Mouse (Mus musculus) MEL (cell line): ENCODE measurements around the gene Cntn1.

Source experiments
- CTCF ChIP-seq, 3 experiments: IDR thresholded peaks in 2 of 3; conservative IDR thresholded peaks in 1 of 3; 2 replicates each; pipeline ENCODE4 v1.5.1; 2011 to 2012; ENCODE audit warnings: low read length in 3 of 3, low read depth in 2 of 3, mild to moderate bottlenecking in 2 of 3, improper control_type of control experiment in 1 of 3, inconsistent platforms in 1 of 3, mixed read lengths in 1 of 3, moderate library complexity in 1 of 3; ENCODE audit not compliant: control insufficient read depth in 1 of 3, insufficient read depth in 1 of 3, poor library complexity in 1 of 3, severe bottlenecking in 1 of 3
- GATA1 ChIP-seq: IDR thresholded peaks from 2 replicates; pipeline ENCODE4 v1.6.1; 2011; ENCODE audit warnings: low read depth, low read length, improper control_type of control experiment

DNA sequence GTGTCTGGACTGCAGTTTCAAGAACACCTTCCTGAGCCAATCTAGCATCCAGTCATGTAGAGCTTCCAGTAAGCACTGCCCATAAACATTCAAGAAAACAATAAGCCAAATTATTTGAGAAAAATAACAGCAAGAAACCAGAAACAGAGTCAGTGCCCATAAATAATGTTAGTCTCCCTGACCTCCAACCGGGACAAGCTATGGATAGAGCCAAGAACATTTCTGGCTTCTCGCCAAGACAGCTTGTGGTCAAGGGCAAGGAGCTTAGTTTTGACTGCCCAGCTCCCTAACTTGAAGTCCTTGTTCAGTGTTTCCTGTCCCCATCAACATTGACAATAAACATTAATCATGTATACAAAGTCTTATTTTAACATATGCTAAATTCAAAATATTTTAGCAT, 139.0 kb downstream of the Cntn1 start:
- TF ChIP-seq CTCF (IDR thresholded peaks at IDR 0.05 in 2 of 3, conservative IDR thresholded peaks at IDR 0.05 in 1 of 3; ENCODE audit: control insufficient read depth in 1 of 3, insufficient read depth in 1 of 3, low read depth in 2 of 3, low read length in 3 of 3, poor library complexity in 1 of 3, severe bottlenecking in 1 of 3) (no peak), GATA1 (no peak)
